Mouse (Mus musculus): ENCODE results near the gene Tango6.

Tango6 gene

DNA sequence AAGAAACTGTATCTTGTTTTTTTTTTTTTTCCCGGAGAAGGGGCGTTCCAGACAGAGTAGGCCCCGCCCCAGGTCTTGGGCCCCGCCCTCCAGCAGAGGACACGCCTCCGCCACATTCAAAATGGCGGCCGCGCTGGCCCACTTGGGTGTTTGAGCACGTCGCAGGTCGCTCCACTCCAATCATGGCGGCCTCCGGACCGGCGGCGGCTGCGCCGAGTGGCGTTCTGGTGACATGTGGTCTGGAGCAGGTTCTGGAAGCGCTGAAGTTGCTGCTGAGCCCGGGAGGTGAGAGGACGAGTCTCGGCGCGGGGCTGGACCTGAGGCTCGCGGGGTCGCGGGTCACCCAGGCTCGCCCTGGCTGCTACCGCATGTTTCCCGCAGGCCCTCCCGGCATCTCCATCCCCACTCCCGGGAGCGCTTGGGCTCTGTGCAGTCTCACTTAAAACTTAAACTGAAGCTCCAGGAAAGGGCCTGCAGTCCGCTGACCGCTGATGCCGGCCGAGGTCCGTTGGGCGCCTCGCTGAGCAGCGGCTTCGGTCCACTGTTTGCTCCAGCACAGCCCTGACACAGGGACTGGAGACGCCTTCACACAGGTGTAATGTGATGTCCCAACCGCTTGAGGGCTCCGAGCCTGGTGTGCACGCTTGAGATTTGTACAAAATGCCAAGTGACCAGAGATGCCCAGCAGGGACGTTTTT is at the start of gene Tango6:
Gene Tango6 (plus strand): TSS at position 98 of the 698 bp plus-strand sequence.
- DNase-seq: peak; percentile 90

- peak; percentile 56 for DNase-seq
These were observed 49.3 kb upstream of the Tango6 start for GRCm38 (mm10) chr8:106633361-106634158.

DNA sequence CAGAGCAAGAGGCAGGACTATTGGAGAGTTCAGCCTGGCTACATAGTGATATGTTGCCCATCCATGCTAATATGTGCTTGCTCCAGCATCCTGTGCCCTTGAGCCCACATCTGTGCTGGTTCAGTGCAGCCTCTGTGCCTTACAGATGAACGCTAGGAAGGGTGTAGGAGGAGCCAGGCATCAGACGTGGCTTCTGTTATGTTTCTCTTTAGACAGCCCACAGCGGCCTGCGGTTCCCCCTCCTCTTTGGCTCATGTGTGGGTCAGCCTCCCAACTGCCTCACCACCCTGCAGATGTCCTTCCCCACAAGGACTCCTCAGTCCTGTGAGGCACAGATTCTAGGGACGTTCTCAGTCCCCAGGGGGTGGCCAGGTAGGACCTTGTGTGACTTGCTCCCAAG is 47.6 kb upstream of the Tango6 start:
- no peak for DNase-seq

GRCm38 (mm10) chr8:106637446-106637845 is 45.4 kb upstream of the Tango6 start:
- DNase-seq: no peak

- no peak for DNase-seq
These were observed 44.0 kb upstream of the Tango6 start for GRCm38 (mm10) chr8:106638768-106639295.

DNA sequence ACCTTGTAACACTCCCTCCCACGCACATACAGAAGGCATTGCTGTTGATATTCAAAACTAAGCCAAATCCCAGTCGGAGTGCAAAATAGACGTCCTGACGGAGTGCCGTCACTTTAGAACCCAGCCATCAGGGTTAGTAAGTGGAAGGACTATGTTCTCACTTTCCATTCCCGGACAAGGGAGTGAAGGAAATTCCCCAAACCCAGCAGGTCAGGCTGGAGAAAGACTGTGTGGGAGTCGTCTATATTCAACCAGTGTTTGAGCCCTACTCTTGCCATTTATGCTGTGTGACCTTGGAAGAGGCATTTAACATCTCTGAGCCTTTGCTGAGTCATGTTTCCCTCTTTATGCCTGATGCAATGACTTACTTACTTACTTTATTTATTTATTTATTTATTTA is 42.7 kb upstream of the Tango6 start:
- DNase-seq: no peak

DNA sequence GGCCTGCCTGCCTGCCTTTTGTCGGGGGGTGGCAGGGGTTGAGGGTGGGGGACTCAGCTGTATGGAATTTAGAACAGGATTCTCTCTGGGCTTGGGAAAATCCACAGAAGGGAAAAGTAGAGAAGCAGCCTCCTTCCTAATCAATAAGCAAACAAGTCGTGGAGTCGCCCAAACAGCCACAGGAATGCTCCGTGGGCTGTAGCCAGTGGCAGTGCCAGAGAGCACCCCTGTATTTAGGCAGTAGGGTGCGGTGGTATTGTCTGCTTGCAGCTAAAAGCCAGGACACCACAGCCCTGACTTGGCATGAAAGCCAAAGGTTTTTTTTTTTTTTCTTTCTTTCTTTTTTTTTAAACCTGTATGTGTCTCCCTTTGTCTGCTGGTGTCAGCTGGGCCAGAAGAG is 41.9 kb upstream of the Tango6 start:
- DNase-seq: no peak

GRCm38 (mm10) chr8:106642172-106642571 is 40.7 kb upstream of the Tango6 start:
- DNase-seq: peak; percentile 18

DNA sequence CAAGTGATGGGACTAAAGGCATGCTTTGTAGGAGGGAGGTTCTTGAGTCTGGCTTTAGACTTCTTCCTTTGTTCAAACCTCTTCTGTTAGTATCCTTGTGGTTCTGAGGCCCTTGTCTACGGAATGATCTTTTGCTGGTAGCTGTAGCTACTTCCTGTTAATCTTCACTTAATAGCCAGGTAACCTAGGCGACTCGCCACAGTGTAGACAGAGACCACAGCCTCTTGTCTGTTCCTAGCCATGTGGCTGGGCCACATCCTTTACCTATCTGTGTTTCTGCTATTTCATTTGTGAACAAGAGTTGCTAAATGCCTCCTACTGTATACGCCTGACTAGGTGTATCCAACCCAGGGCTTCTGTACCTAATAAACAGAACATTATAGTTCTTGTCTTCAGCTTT is 39.8 kb upstream of the Tango6 start:
- no peak for DNase-seq

DNA sequence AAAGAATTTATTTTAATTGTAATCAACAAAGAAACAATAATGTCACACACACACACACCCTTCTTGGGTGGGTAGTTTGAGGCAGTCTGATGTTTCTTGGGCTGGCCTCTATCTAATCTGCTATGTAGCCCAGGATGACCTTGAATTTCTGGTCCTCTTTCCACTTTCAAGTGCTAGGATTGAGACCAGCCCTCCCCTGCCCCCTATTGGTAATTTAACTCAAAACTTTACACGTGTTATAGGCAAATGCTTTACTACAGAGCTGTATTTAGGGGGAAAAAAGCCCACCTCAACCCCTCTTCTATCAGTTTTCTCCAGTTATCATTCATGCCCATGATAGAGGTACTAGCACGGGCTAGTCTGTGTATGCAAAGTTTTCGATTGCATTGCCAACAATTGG is 37.9 kb upstream of the Tango6 start:
- DNase-seq: no peak

DNA sequence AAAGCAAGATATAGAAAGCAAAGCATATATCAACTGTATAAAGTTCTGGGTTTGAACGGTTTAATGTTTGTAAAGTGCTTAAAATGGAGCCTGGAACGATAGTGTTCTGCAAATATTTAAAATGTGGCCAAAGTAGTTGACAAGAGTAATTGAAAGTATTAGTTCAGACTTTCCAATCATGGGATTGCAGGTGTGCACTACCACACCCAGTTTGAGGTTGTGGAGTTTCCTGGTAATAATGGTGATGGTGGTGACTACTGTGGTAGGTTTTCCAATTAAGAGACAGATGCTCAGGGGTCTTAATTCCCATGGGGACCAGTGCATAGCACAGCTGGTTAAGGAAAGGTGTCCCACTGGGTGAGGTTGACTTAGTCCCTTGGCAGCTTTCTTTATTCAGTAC is 36.7 kb upstream of the Tango6 start:
- DNase-seq: no peak

- DNase-seq: no peak
These were observed 36.1 kb upstream of the Tango6 start for GRCm38 (mm10) chr8:106646731-106647130.

DNA sequence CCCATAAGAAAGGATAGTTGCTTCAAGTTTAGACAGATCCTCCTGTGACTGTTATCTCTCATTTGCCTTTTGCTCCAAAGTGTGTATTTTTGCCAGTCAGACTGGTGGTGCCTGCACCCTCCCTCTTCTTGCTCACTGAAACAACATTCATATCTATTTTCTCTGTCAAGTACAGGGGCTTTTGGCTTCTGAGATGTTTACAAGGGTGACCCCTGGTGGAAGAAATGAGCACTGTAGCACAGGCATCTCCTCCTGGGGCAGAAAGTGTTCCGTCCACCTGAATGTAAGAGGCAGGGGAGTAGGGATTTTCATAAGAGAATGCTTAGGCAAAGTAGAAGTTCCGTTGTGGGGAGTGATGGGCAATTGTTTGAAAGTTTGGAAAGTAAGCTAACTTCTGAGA is 35.5 kb upstream of the Tango6 start:
- peak; percentile 60 for DNase-seq

- no peak for DNase-seq
These were observed 34.4 kb upstream of the Tango6 start for GRCm38 (mm10) chr8:106648421-106648820.

- no peak for DNase-seq
These were observed 30.9 kb upstream of the Tango6 start for GRCm38 (mm10) chr8:106651994-106652393.

GRCm38 (mm10) chr8:106656046-106656445 is 26.8 kb upstream of the Tango6 start:
- DNase-seq: no peak

DNA sequence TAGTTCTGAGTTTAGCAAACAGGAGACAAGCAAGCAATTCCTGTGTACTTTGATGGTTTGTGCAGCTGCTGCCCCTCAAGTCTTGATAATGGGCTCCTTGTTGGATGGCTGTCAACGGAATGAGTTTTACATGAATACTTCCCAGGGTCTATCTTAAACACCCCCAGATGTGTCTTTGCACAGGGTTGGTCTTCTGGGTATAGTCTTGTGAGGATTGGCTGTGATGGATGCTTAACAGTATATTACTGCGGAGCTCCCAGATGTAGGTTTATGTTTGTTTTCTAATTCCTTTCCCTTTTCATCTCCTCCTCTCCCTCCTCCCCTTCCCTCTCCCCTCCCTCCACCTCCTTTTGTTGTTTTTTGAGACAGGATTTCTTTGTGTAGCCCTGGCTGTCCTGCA is 10.1 kb upstream of the Tango6 start:
- DNase-seq: no peak

GRCm38 (mm10) chr8:106674318-106674717 is 8.6 kb upstream of the Tango6 start:
- DNase-seq: no peak

- DNase-seq: no peak
These were observed 8.0 kb upstream of the Tango6 start for GRCm38 (mm10) chr8:106674894-106675293.

DNA sequence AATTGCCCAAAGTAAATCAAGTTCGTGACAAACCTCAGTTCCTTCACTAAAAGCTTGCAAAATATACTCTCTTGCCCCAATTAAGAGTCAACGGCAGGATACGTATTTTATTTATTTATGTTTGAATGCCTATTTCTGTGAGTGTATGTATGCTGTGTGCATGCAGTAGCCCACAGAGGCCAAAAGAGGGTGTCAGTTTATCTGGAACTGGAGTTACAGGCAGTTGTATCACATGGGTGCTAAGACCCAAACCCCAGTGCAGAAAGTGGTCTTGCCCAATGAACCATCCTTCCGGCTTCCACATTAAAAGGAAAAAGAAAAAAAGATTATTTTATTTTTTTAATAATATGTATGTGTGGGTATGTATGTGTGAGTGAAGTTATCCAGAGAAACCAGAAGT is 1.5 kb downstream of the Tango6 start:
- no peak for DNase-seq

GRCm38 (mm10) chr8:106687479-106687878 is 4.6 kb downstream of the Tango6 start:
- DNase-seq: no peak

DNA sequence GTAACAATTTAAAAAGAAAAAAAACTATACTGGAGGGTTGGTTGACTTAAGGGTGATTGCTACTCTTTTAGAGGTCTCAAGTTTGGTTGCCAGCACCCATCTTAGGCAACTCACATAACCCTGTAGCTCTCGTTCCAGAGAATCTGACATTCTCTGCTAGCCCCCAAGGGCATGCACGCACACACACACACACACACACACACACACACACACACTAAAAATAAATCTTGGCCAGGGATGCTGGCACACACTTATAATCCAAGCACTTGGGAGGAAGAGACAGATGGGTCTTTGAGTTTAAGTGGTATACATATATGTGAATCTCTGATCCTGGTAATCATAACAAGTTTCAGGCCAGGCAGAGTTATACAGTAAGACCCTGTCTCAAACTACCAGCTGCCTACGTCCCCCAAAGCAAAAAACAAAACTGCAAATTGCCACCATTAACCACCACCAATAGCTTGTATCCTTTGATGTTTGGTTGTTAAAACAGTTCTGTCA is 14.9 kb downstream of the Tango6 start:
- DNase-seq: no peak

- DNase-seq: peak; percentile 67
These were observed 16.7 kb downstream of the Tango6 start for GRCm38 (mm10) chr8:106699588-106699987.

DNA sequence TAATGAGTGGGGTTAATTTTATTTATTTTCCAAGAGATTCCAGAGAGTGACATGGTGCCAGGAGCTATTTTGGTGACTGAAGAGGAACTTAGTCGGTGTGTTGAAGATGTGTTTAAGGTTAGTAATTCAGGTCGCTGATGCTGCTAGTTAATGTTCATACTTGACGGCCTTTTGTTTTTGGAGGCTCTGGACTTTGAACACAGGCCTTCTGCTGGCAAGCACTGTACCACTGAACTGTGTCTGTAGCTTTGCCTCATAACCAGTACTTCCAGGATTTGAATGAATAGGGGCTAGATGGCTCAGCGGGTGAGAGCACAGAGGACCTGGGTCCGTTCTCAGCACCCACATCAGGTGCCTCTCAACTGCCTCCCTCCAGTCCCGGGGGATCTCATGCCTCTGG is 17.3 kb downstream of the Tango6 start:
- no peak for DNase-seq
